Mouse (Mus musculus): ENCODE data around the gene Tmem163.

GRCm38 (mm10) chr1:127470175-127470574 is 209.2 kb downstream of the Tmem163 start:
- TF ChIP-seq POLR2A (IDR thresholded peaks at IDR 0.05; ENCODE audit: insufficient read depth, low read depth, low read length): no peak
- TF ChIP-seq CTCF (IDR thresholded peaks at IDR 0.05): no peak
- TF ChIP-seq EP300 (IDR thresholded peaks at IDR 0.05; ENCODE audit: insufficient read depth, low read depth, low read length): no peak

All from heart, adult 2 months (tissue).